Mouse (Mus musculus) midbrain, embryonic 16.5 days (tissue): ENCODE results near the gene Gm6526. TPM values are rescaled to one million over a fixed set of nuclear protein-coding genes. Genes with fewer than 3 reads are reported as not detected.

Experiments
- polyA plus RNA-seq: library from polyadenylated mRNA; unstranded; fragments of >200 nt; fragmentation: Nextera tagmentation; extraction: Ambion mirVana; gene quantifications from 2 replicates; pipeline ENCODE4 v1.2.1, GENCODE M21; 2015

Gene Gm6526
- polyA plus RNA-seq, 1 experiment from 2014 or later: not detected

Other genes starting within 250 kb of the Gm6526 start
- not detected in 2 replicates for gene Gm5799, start 204.3 kb upstream of the Gm6526 start, polyA plus RNA-seq
- gene Gm17654, start 168.7 kb upstream of the Gm6526 start, polyA plus RNA-seq: not detected in 2 replicates
- not detected in 2 replicates for gene Gm10375, start 139.9 kb upstream of the Gm6526 start, polyA plus RNA-seq
- not detected in 2 replicates for gene Gm8165, start 70.7 kb upstream of the Gm6526 start, polyA plus RNA-seq
- gene Gm7324, start 50.0 kb upstream of the Gm6526 start, polyA plus RNA-seq: 0.21 and 0.64 TPM in 2 replicates
- not detected in 2 replicates for gene Gm16506, start 20.4 kb upstream of the Gm6526 start, polyA plus RNA-seq
- not detected in 2 replicates for gene Gm8180, start 36.9 kb downstream of the Gm6526 start, polyA plus RNA-seq
- not detected in 2 replicates for gene Ear1, start 127.7 kb downstream of the Gm6526 start, polyA plus RNA-seq
- not detected in 2 replicates for gene Ear10, start 175.7 kb downstream of the Gm6526 start, polyA plus RNA-seq
- 4.1 and 5.4 TPM in 2 replicates for gene Gm8113, start 177.5 kb downstream of the Gm6526 start, polyA plus RNA-seq
- not detected in 2 replicates for gene Ang5, start 209.2 kb downstream of the Gm6526 start, polyA plus RNA-seq